Mouse (Mus musculus): ENCODE measurements around the gene Rita1.
A peak's percentile ranks its signal among the peaks of the same experiment; 100 is the strongest.

The Rita1 gene

GRCm38 (mm10) chr5:120627515-120628300, 15.3 kb upstream of the Rita1 start:
- DNase-seq (ENCODE audit: low spot score in 2 of 2), result no peak

DNA sequence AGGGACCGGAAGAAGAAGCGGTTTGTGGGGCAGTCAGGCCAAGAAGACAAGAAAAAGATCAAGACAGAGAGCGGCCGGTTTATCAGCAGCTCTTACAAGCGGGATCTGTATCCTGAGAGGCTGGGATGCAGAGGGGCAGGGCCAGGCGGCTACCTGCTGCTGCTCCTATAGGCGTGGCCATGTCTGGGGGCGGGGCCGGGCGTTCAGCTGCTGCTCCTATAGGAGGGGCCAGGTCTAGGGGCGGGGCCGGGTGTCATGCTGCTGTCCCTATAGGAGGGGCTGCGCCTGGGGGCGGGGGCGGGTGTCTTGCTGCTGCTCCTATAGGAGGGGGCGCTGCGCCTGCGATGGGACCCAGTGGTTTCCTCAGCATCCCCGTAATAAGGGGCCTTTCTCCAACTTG, 14.0 kb upstream of the Rita1 start:
- peak in 1 of 2 experiments; percentile 50 for DNase-seq (ENCODE audit: low spot score in 2 of 2)

DNA sequence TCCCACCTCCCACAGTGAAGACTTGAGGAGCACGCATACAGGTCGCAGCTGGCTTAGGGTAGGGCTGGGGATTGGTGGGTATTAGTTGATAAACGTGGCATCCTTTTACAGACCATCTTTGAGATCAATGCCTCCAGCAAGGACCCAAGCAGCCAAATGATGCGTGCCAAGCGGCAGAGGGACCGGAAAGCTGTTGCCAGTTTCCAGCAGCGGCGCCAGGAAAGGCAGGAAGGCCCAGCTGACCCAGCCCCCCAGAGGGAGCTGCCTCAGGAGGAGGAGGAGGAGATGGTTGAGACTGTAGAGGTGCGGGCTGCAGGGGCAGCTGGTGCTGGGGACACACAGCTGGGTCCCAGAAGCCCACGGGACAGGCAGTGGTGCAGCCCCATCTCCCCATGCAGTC, 12.0 kb upstream of the Rita1 start:
- no peak for DNase-seq (ENCODE audit: low spot score in 2 of 2)

GRCm38 (mm10) chr5:120622198-120622851, 9.9 kb upstream of the Rita1 start:
- no peak for DNase-seq (ENCODE audit: low spot score in 2 of 2)

GRCm38 (mm10) chr5:120621846-120622197, 9.4 kb upstream of the Rita1 start:
- no peak for DNase-seq (ENCODE audit: low spot score in 2 of 2)

- DNase-seq (ENCODE audit: low spot score in 2 of 2), result peak; percentile 60 to 74
Measured at GRCm38 (mm10) chr5:120621078-120621765, 8.8 kb upstream of the Rita1 start.

DNA sequence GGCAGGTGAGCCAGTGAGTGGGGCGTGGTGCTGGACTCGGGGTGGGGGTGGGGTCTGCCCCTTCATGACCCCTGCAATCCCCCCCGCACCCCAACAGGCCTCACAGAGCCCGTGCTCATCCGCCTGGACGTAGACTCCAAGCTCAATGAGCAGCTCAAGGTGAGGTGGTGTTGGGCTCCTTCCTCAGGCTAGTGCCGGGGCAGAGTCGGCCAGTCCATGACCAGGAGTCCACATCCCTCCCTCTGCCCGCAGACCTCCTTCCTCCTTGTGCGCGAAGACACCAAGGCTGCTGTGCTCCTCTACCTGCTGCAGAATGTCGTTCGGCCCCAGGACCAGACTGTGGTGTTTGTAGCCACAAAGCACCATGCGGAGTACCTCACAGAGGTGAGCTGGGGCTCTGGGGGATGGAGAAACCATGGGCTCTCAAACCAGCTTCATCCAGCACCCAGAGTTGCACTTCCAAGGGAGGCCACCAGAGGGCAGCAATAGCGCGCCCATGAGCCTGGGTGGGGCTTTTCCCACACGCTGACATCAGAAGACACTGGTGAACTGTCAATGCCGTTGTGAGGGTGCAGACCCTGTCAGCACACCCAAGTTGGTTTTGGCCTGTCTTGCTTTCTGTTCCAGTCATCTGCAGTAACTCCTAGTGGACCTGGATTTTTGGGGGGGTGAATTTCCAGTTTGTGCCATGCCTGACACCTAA, 8.1 kb upstream of the Rita1 start:
- DNase-seq (ENCODE audit: low spot score in 2 of 2), result peak; percentile 85 to 96

GRCm38 (mm10) chr5:120619201-120619600, 6.8 kb upstream of the Rita1 start:
- DNase-seq (ENCODE audit: low spot score in 2 of 2), result peak; percentile 77 to 94

DNA sequence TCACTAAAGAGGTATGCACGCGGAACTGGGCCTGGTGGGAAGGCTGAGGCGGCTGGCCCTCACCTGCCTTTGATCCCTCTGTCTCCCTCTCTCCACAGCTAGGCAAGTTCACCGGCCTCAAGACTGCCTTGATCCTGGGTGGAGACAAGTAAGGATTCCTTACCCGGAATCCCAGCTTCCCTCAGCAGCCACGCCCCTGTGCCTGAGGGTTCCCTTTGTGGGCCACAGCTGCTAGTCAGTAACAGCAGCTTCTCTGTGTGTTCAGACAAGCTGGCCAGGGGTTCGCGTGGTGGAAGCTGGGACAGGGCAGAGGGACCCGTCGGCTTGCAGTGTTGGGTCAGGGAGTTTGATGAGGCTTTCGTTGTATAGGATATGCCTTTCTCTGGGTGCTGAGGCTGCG, 6.4 kb upstream of the Rita1 start:
- no peak for DNase-seq (ENCODE audit: low spot score in 2 of 2)

GRCm38 (mm10) chr5:120615903-120616302, 3.5 kb upstream of the Rita1 start:
- DNase-seq (ENCODE audit: low spot score in 2 of 2), result peak; percentile 54 to 81

DNA sequence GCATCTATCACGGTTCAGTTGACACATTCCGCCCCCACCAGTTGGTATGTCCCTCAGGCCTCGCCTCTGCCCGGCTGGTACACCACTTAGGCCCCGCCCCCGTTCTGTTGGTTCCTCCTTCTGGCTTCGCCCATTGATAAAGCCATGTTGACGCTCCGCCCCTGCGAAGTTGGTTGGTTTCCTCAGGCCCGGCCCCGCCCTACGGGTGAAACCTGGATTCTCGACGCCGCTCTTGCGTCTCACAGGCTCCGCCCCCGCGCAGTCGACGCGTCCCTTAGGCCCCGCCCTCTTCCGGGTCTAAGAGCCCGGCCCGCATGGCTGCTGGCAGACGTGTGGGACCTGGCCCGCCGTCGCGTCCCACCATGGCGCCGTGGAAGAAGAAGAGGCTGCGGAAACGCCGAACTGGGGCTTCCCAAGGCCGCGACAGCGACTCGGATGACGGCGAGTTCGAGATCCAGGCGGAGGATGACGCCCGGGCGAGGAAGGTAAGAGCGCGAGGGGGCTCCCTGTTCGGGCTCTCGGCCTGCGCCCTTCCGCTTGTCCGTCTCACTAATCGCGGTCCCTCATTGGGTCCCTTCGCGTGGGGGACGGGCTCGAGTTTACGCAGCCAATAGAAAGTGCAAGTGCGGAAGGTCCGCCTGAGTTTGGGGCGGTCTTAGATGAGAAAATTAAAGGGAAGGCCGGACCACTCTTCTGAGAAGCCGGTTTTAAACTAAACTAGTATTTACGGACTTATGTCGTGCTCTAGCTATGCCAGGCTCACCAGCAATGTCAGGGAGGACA, 624 bp upstream of the Rita1 start:
- peak; percentile 100 for DNase-seq (ENCODE audit: low spot score in 2 of 2)

GRCm38 (mm10) chr5:120611416-120611815, 973 bp downstream of the Rita1 start:
- no peak for DNase-seq (ENCODE audit: low spot score in 2 of 2)

- no peak for DNase-seq (ENCODE audit: low spot score in 2 of 2)
Measured at GRCm38 (mm10) chr5:120610906-120611305, 1.5 kb downstream of the Rita1 start.

GRCm38 (mm10) chr5:120609246-120609775, 3.1 kb downstream of the Rita1 start:
- no peak for DNase-seq (ENCODE audit: low spot score in 2 of 2)

GRCm38 (mm10) chr5:120607335-120607734, 5.1 kb downstream of the Rita1 start:
- DNase-seq (ENCODE audit: low spot score in 2 of 2), result no peak

- DNase-seq (ENCODE audit: low spot score in 2 of 2), result no peak
Measured at GRCm38 (mm10) chr5:120606590-120607200, 5.7 kb downstream of the Rita1 start.

DNA sequence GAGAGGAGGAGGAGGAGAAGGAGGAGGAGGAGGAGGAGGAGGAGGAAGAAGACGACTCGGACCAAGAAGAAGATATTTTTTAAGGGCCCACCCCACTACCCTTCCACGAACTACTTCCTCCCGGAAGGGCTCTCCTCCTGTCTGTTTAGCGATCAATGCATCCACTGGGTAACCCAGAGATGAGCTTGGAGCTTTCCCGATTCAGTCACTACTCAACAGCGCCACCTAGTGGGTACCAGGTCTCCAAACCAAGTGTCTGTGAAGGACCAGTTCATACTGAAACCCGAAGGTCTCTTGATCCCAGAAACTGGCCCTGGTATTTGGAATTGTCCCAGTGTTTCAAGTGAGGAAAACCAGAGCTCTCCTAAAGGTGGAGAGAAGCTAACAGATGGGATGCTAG, 6.7 kb downstream of the Rita1 start:
- peak; percentile 88 to 97 for DNase-seq (ENCODE audit: low spot score in 2 of 2)

DNA sequence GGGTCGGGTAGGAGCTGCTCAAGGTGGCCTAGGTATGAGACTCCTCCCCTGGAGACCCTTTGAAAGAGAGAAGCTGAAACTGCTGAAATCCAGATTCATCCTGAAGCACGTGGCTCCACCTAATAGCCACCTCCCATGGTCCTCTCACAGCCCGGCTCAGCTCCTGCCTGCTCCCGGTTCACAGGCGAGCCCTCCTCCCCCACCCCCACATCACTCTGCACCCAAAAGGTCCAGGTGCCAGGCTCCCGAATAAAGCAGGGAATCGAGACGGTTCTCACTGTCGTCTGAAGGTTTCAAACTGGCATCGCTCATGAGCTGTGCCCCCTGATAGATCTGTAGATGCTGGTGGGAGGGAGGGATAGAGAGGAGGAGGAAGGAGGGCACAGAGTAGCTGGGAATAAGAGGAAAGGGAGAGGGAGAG, 7.1 kb downstream of the Rita1 start:
- no peak for DNase-seq (ENCODE audit: low spot score in 2 of 2)

- peak; percentile 86 to 96 for DNase-seq (ENCODE audit: low spot score in 2 of 2)
Measured at GRCm38 (mm10) chr5:120604839-120605238, 7.5 kb downstream of the Rita1 start.

DNA sequence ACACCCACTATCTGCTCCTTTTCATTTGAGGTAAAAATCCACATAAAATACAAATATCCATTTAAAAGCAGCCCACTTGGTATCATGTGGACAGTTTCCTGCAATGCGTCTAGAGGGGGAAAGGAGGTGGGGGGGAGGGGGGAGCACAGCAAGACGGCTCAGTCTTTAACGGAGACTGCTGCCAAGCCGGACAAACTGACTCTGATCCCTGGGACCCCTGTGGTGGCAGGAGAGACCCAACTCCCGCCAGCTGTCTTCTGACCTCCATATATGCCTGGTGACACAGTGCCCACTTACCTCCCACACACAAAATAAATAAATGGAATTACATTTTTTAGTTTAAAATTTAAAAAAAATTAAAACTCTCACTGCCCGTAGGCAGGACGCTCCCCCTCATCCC, 8.9 kb downstream of the Rita1 start:
- no peak for DNase-seq (ENCODE audit: low spot score in 2 of 2)

- no peak for DNase-seq (ENCODE audit: low spot score in 2 of 2)
Measured at GRCm38 (mm10) chr5:120602210-120602609, 10.2 kb downstream of the Rita1 start.
